Mouse (Mus musculus): ENCODE results near the gene Cyyr1.
"Not testable (repeated sequence)": the region's sequence is repeated elsewhere in the genome, so short reads cannot be mapped to it uniquely, and the experiment has no call there.

DNA sequence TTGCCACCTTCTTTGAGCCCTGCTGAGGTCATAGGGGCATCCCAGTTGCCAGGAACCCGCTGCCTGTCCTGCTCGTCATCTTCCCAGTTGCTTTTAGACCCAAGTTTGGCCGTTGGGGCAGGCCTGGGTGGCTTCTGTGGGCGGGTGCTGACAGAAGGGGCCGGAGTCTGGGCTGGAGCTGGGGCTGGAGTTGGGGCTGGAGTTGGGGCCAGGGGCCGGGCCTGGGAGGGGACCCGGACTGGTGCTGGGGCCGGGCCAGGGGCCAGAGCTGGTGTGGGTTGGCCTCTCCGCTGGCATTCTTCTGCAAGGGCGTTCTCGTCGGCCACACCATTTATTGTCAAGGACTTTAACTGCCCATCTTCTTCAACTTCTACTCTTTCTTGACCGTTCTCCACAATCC is at the start of gene Cyyr1:
- TF ChIP-seq POLR2A (IDR thresholded peaks at IDR 0.05; ENCODE audit: control insufficient read depth, extremely low read depth, insufficient read depth, low read length, poor library complexity); CTCF (IDR thresholded peaks at IDR 0.05; ENCODE audit: borderline replicate concordance, control insufficient read depth, extremely low read depth, insufficient read depth, low read length, poor library complexity): not testable (repeated sequence)

All from thymus, adult 2 months (tissue).